Mouse (Mus musculus) right cerebral cortex, postnatal 10 days (tissue): ENCODE measurements around the gene Ankfn1.

Source experiments
- DNase-seq, 2 experiments: peaks; one replicate each; pipeline ENCODE4 v3.0.0; 2021; ENCODE audit warnings: low spot score in 2 of 2

The Ankfn1 gene

DNA sequence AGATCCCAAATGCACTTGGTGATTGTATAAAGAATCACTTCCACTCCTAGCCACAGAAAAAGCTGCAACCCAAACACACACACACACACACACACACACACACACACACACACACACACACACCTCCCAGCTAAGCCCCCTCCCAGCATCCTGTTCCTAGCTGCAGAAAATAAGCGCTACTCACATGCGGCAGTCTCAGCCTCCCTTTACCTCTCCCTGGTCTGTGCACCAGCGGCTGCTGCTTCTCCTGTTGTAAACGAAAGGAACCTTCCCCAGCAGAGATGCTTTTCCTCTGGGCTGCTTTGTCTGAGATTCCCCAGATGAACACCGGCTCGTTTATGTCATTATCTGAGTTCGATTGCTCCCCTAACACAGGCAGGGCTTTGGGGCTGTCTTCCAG, at the start of gene Ankfn1:
Gene Ankfn1, minus strand, starts transcription at position 223 of the 400 bp plus-strand sequence.
- no peak for DNase-seq

DNA sequence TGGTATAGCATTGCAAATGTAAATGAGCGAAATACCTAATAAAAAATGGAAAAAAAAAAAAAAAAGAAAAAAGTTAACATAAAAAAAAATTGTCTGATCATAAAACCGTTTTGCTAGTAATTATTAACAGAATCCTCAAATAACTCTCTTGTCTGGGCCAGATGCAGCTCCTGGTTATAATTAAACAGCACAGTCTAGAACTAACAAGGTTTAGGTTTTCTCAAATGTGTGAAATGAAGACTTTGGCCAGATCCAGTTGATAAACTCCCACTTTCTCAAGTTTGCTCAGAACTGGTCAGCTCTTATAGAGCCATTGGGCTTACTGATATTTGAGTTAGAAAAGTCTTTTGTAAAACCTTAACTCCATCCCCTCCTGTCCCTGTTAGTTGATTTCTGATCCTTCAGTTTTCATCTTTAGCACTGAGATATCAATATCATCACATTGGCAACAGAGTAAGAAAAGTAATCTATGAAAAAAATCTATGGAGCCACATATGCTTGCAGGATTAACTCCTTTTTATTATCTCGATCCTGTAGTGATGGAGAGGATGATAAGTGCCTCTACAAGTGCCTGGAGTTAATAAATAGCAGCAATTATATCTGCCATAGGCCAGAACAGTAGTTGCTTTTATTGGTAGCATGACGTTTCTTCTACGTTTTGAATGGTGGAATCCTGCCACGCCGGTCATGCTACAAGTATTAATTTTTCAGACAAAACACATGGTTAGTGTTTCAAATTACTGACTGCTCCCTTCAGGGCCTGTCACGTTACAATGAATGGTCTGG, 46.4 kb upstream of the Ankfn1 start:
- DNase-seq: no peak

DNA sequence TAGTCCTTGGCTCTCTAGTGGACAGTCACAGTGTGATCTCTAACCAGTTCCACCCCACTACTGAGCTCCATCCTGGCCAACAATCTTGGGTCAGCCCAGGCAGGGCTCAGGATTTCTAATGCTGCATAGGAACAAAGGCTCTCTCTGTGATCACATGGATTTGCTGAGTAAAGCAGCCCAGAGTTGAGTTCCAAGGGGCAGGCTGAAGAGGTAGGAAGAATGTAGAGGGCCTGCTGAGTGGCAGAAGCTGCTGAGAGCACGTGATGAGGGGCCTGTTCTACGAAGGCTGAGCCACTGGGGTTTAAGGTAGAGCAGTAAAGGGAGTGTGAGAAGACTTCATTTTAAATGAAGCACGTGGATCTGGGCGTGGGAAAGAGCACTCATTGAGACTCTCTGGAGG, 41.1 kb upstream of the Ankfn1 start:
- DNase-seq: peak in 1 of 2 experiments; percentile 18

DNA sequence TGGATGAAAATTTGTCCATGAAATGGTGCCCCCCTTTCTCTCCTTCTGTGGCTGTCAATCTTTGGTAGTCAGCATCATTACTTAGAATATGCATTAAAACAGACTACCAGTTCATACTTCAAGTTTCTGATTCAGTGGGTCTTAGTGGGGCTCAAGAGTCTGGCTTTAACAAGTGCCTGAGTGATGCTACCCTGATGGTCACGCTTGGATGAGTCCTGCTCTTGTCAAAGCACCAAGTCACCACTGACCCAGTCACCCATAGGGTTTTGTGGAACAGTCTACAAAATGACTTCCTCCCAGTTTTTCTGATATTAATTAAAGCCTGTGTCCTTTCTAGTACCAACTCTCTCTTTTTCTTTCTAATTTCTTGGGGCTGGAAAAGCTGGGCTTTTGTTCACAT, 34.0 kb upstream of the Ankfn1 start:
- DNase-seq: no peak

DNA sequence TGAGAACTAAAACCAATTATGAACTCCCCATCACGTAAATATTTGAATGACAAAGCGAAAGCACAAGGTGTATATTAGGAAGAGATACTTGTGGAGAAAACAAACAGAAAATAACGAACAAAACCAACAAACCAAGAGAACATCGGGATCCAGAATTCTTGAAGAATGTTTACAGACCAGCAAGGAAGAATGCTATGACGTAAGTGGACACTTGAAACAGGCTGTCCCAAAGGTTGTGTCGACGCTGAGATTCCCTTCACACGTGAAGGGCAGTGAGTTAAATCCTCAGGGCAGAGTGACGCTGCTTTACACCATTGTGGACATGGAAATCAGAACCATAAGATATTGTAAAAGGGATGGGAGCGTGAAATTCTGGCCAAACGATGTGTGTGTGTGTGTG, 30.5 kb upstream of the Ankfn1 start:
- DNase-seq: no peak

DNA sequence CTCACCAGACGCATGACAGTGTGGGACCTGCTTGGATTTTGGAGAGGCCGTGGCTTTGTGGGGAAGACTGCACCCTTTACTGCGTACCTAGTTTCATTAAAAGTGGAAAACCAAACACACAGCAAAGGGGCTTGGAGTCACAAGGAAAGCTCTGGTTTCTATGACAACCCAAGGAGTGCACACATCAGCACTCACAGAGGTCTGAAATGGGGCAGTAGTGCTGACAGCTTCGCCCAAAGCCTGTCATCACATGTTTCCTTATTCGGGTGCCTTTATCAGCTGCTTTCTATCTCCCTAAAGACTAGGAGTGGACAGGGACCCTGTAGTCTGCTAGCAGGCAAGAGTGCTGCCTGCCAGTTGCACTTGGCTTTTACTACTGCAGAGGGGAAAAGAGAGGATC, 27.4 kb upstream of the Ankfn1 start:
- no peak for DNase-seq

DNA sequence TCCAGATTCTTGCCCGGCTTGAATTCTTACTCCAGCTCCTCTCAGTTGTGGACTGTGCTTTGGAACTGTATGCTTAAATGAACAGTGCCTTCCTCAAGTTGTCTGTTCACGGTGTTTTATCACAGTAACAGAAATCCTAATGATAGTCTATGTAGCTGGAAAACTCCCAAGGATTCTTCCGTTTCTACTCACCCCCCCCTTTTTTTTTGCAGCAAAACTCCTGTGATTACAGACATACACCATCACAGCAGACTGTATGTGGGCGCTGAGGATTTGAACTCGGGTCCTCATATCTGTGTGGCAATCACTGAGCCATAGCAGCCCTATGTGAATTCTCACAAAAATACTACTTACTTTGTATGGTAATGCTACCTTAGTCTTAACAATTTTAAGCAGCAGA, 26.5 kb upstream of the Ankfn1 start:
- DNase-seq: no peak

DNA sequence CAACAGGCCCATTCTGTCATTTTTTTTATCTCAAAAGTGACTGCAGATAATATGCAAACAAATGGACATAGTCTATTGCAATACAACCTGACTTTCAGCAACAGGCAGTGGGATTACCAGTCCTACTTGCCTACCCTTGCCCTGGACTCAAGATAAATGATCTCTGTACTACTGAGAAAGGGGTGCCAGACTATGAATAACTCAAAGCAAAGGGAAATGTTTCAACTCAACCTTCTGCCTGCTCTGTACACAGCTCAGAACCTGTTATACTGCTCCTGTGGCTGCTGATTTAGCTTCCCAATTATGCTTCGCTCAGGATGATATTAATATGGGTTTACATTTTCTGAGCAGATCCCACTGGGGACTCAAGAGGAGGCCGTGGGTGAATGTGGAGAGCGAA, 15.3 kb upstream of the Ankfn1 start:
- DNase-seq: no peak

DNA sequence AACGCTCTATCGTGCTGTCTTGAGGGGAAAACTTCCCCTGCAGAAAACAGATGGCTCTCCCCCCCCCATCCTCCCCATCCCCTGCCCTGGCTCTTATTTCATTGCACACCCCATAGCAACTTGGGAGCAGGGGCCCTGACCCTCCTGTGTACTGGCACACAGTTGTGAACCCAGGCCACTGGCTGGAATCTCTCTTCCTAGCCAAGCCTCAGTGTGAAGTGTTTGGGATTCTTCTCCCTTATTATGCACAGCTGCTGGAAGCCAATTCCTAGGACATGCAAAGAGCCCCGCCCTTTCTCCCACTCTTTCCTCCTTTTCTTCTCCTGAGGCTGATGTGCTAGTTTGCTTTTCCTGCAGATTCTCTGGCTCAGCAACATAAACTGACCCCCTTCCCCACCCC, 1.4 kb downstream of the Ankfn1 start:
- no peak for DNase-seq

DNA sequence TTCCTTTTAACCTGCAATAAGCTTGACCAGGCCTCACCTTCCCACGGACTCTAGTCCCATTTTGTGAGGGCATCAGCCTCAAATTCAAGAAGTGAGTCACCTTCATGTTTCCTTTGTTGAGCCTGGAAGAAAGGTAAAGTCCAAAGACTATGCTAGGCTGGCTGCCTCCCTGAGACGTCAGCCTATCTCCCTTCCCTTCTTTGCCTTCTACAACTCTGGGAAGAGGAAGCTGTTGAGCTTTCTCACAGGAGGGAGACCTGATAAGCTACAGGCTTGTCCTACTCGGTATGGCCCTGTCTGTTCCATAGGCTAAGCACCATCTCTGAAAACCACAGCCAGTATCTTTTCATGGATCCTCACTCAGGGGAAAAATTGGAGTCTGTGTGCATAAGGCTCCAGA, 2.5 kb downstream of the Ankfn1 start:
- DNase-seq: no peak

DNA sequence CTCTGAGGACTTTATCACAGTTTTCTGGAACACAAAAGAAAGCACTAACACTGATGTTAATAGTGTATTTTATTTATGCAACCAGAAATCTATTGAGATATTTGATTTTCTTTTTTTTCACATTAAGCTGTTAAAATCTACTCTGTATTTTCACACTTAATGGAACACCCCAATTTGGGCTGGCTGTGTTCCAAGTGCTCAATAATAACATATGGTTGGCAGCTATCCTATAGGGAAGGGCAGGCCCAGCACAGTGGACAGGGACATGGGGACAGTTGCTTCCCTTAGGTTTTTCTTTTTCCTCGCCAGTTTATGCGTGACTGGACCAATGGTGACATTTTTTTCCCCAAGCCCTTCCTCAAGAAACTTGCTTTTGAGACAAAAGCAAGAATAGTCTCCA, 4.5 kb downstream of the Ankfn1 start:
- no peak for DNase-seq

DNA sequence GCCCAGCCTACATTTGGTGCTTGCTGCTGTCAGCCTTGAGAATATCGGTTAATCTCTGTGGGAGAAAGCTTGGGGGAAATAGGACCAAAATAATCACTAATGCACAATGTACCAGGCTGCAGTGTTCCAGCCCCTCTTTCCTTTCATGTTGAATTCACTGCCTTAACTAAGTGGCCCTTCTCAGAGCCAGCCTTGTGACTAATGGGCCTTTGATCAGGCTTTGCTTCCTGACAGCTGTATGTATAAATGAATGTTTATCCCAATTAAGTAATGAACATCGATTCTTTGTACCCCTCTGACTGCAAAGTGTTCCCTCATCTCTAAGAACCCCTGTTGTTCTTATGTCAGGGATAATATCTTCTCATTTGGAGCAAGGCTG, 11.7 kb downstream of the Ankfn1 start:
- DNase-seq: peak in 1 of 2 experiments; percentile 28

DNA sequence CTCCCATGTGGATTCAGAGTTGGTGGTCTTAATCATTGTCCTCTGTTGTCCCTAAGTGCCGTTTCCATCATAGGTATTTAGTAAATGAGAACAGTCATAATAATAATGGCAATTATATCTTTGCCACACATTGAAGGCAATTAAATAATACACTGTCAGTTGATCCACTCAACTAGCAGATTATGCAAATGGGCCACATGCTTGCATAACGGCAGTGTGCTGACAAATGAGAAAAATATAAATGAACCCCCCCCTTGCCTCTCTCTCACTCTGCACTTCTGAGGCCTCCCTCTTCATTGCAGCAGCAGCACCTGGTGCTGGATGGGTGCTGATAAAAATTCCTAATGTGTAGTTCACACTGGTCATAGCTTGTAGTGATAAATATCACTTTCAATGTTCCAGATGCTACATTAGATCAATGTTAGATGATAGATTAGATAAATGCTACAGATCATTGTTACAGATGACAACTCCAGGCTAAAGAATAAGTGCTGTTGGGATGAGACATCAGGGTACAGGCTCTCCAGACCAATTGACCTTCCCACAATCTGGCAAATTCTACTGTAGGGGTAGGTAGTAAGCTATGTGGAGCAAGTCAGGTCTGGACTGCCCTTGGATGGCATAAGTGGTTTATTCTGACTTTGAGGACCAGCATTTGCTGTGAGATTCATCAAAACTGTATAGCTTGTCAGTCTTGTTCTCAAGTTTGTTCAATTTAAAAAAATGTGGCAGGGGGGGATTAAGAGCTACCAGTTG, 12.3 kb downstream of the Ankfn1 start:
- no peak for DNase-seq

DNA sequence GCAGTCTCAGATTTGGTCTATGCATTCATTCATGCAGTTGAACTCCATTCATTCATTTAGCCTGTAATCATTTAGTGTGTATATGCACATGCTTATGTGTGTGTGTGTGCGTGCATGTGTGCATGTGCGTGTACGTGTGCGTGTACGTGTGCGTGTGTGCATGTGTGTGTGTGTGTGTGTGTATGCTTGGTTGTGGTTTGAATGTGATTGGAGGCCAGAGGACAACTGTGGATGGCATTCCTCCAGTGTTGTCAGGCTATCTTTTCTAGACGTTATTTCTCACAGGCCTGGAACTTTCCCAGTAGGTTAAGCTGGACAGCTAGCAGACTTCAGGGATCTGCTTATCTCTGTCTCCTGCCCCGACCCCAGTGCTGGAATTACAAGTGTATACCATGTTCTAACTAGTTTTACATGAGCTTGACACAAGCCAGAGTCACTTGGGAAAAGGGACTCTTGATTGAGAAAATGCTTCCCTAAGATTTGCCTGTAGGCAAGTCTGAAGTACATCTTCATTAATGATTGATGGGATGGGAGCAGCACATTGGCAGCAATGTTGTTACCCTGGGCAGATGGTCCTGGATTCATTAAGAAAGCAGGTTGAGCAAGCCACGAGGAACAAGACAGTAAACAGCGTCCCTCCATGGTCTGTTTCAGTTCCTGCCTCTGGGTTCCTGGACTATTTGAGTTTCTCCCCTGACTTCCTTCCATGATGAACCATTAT, 43.3 kb downstream of the Ankfn1 start:
- DNase-seq: no peak

DNA sequence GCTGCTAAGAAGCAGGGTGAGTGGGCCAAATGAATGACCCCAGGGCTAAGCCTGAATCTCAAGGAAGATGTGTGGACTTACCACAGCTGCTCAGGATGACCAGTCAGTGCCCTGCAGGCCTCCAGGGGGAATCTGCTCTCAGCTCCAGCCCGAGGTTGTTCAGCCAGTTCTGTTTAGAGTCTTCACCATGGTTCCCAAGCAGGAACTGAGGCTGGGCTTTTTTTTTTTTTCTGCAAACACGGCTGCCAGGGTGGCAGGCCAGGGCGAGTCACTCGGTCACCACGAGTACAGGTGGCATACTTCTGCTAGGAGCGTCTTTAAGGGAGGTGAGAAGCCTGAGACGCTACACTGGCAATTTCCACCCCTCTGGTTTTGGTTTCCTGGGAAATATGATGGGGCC, 43.9 kb downstream of the Ankfn1 start:
- DNase-seq: no peak

DNA sequence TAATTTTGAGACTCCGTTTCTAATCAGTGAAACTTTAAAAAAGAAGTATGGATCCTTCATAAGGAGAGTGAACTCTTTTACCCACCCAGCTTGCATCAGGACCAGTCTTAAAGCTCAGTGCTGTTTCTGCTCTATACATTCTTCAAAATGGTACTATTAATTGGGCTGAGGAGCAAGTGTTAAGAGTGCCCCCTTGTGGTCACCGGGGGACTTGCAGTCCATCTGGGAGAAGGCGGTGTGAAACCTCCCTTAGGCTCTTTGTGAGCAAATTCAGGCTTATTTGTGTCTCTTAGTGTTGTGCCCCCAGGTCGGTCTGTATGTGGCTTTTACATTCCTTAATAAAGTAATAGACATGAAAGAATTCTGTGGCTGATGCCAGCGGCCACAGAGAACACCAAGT, 56.6 kb downstream of the Ankfn1 start:
- peak; percentile 74 to 81 for DNase-seq

DNA sequence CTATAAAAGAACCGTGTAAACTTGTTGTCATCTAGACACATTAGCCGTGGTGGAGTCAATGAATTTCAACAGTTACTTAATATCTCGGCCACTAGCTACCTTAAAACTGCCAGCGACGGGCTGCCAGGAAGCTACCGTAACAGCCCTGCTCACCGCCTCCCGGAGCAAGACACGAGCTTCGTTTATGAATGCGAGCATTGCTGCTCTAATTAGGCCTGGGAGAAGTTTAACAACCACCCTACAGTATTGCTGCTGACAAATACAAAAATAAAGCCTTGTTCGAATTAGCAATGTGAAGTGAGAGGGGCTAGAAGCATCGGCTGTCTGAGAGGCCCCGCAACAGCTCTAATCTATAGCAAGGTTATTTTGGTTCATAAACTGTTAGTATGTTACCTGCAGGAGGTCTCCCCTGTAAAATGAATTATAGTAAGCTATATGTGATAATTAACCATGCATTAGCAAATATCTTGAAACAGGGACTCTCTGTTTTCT, 58.9 kb downstream of the Ankfn1 start:
- peak; percentile 26 to 27 for DNase-seq

DNA sequence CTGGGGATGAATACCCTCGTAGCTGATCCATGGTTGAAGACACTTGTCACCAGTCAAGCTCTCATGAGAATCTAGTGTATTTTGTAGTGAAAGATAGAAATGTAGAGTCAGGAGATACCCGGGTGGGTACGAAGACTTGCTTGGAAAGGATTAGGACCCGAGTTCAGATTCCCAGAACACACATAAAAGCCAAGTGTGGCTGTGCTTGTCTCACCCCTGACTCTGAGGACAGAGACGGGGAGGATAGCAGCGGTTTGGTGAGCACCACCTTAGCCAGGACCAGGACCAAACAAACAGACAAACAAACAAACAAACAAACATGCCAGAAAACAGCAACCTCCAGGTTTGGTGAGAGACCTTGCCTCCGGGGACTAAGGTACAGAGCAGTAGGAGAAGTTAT, 61.1 kb downstream of the Ankfn1 start:
- no peak for DNase-seq

DNA sequence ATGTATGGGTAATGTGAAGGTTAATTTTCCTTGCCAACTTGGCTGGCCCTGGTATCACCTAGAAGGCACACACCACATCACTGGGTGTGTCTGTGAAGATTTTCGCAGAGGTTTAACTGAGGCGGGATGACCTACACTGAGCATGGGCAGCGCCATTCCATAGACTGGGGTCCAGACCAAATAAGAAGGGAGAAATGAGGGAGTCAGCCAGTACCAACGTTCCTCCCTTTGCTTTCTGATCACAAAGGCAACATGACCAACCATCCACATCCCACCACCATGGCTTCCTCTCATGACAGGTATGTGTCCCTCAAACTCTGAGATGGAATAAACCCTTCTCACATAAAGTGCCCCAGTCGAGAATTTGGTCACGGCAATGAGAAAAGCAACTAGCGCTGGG, 68.9 kb downstream of the Ankfn1 start:
- DNase-seq: no peak

DNA sequence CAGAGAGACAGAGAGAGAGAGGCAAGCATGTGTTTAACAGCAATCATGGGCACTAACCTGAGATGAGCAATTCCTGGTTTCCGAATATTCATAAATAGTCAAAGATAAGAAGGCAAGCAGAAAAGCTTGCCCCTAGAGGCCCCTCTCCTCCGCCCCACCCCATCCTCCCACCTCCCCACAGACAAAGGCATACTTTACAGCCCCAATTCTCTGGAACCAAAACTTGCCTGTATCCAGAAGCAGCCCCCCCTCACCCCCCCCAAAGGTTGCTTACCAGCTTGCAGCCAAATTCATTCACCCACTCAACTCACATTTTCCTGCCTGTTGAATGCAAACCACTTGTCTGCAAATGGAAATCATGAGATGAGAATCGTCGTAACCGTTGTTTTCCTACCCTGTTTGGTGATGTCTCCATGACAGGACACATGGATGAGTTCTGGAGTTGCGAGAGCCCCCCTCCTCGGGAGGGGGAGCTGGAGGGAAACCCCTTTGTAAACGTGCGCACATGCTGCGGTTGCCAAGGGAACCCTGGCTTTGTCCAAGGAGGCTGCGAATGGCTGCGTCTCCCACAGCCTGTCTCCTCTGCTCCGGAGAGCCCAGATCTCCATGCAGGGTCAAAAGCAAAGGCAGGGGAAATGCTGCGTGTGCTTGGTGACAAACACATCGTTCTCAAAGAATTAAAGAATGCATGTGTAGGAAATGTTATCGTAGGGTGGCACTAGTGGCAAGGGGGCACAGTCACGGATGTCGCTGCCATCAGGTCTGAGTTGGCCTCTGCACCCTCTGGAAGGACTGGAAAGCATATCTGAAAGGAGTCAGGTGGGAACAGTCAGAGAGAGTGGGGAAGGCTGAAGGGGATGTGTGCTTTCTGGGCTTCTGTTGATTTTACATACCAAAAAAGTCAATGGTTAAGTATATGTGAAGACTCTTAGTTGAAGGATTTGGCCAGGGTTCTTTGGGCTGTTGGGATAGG, 80.7 kb downstream of the Ankfn1 start:
- DNase-seq: peak; percentile 70 to 79

DNA sequence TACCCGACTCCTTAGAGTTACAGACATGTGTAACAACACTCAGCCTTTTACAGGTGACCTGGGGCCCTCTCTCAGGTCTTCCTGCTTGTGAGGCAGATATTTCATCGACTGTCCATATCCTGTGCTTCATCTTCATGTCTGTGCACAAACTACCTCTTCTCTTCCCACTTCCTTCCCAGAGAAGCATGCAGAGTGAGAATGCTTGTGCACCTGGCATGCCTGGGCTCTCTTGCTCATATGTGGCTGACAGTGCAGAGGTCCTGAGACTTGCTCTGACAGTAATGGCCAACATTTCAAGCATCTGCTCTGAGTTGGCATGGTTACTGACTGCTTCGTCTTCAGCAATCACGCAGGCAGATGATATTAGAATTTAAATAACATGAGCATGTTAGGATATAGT, 83.8 kb downstream of the Ankfn1 start:
- DNase-seq: no peak
